Mouse (Mus musculus) heart, embryonic 13.5 days (tissue): ENCODE results near the gene Adra2c. TPM values are rescaled to one million over a fixed set of nuclear protein-coding genes. Genes with fewer than 3 reads are reported as not detected.

Experiments used
- ATAC-seq: fragments of 200-750 bp; cut with Nextera tagmentation; 2 replicates; pipeline ENCODE4 v1.8.0; 2017; ENCODE audit warnings: moderate TSS enrichment; ENCODE audit not compliant: insufficient number of reproducible peaks, low FRiP score, low TSS enrichment; ENCODE audit errors: extremely low read depth
- H3K27ac ChIP-seq: fragments of 300-500 bp; sonication (generic); replicated peaks from 2 replicates; pipeline ENCODE4 v1.5.1; 2015; ENCODE audit warnings: moderate library complexity, mild to moderate bottlenecking, inconsistent platforms
- H3K27me3 ChIP-seq: fragments of 300-500 bp; sonication (generic); replicated peaks from 2 replicates; pipeline ENCODE4 v1.6.1; 2015; ENCODE audit warnings: mild to moderate bottlenecking, inconsistent platforms
- H3K36me3 ChIP-seq: fragments of 300-500 bp; sonication (generic); 2 replicates; pipeline ENCODE4 v1.6.1; 2015; ENCODE audit warnings: mild to moderate bottlenecking, inconsistent platforms
- H3K4me1 ChIP-seq: fragments of 300-500 bp; sonication (generic); 2 replicates; pipeline ENCODE4 v1.6.1; 2015; ENCODE audit warnings: inconsistent platforms
- H3K4me2 ChIP-seq: fragments of 300-500 bp; sonication (generic); 2 replicates; pipeline ENCODE4 v1.6.1; 2015; ENCODE audit warnings: inconsistent platforms, mild to moderate bottlenecking, moderate library complexity
- H3K4me3 ChIP-seq: fragments of 300-500 bp; sonication (generic); 2 replicates; pipeline ENCODE4 v1.5.1; 2015; ENCODE audit warnings: moderate library complexity, mild to moderate bottlenecking, inconsistent platforms
- H3K9ac ChIP-seq: fragments of 300-500 bp; sonication (generic); 2 replicates; pipeline ENCODE4 v1.6.1; 2015; ENCODE audit warnings: inconsistent platforms, mild to moderate bottlenecking, moderate library complexity
- H3K9me3 ChIP-seq: fragments of 300-500 bp; sonication (generic); 2 replicates; pipeline ENCODE4 v1.6.1; 2016; ENCODE audit warnings: inconsistent platforms
- WGBS: fragments of 180-500 bp; shearing (Covaris S2); methylation state at CpG from one replicate; pipeline ENCODE4 v1.1.7; 2015; ENCODE audit warnings: mixed read lengths; 5-methylcytosine and 5-hydroxymethylcytosine counted together
- polyA plus RNA-seq: library from polyadenylated mRNA; unstranded; fragments of >200 nt; fragmentation: Nextera tagmentation; extraction: Ambion mirVana; gene quantifications from 2 replicates; pipeline ENCODE4 v1.2.1, GENCODE M21; 2015

Gene Adra2c
- 0.04 TPM in 1 of 2 replicates, not detected in the other for polyA plus RNA-seq

- WGBS: 46% methylated on average over 3 of the region's 3 CpGs
- Histone ChIP-seq H3K4me1 (peaks cover 24% of the 10 kb centered on the region), H3K27me3 (peaks cover 99% of the 10 kb centered on the region), H3K4me3 (peak within 1 kb of the TSS; percentile 63), H3K27ac (no peak within 1 kb of the TSS), H3K36me3 (no peaks in the 10 kb centered on the region), H3K4me2 (peak within 1 kb of the TSS; percentile 92), H3K9me3 (no peaks in the 10 kb centered on the region), H3K9ac (peak within 1 kb of the TSS; percentile 63)
- ATAC-seq: no peak
These were observed at the start of gene Adra2c for GRCm38 (mm10) chr5:35278019-35278418. Gene Adra2c (plus strand): TSS chr5:35278319.

DNA sequence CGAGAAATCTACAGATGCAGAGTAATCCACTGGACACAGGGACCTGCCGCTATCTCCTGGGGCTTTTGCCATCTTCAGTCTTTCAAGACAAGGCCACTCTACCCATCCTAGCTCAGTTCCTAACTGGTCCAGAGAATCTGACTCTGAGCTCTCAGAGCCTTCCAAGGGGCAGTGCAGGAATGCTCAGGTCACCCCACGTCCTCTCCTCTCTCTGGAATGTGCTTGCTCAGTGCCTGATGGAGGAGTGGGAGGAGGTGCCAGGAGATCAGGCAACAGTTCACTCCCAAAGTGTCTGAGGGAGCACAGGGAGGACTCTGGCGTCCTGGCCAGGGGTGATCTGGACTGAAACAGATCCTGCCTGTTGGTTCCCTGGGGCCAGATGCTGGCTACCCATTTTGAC lies 45.0 kb upstream of the Adra2c start:
- no peak overlapping the region for H3K4me3 ChIP-seq
- 49% methylated on average over 4 of the region's 4 CpGs for WGBS

DNA sequence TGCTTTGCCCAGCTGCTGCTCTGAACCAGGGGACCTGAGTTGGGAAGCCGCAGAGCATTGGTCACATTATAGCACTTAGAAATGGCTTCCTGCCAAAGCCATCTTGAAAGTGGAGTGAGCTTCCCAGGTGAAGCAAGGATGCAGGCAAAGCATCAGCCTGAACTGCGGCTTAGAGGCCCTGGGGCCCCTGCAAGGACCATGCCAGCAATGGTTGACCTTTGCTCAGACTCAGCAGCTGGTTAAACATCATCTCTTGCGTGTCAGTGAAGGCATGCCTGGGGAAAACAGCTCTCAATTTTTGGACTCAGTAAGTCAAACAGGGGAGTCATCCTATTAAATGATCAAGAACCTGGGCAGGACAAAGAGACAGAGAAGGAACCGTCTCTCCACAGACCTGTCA lies 40.4 kb upstream of the Adra2c start:
- H3K4me1 ChIP-seq: no peaks in the 10 kb centered on the region
- H3K4me3 ChIP-seq: no peak overlapping the region
- WGBS: 81% methylated on average over 4 of the region's 4 CpGs
- H3K27me3 ChIP-seq: peaks cover 10% of the 10 kb centered on the region; the same call in 1 of the 2 replicates
- H3K9me3 ChIP-seq: no peaks in the 10 kb centered on the region
- H3K36me3 ChIP-seq: no peaks in the 10 kb centered on the region
- H3K27ac ChIP-seq: no peak overlapping the region
- H3K4me2 ChIP-seq: no peak overlapping the region
- ATAC-seq: no peak
- no peak overlapping the region for H3K9ac ChIP-seq

More for the DNA sequence above, 45.0 kb upstream of the Adra2c start:
- Histone ChIP-seq H3K27me3 (0 out of 2 replicates have a peak, but pooled peaks cover 22% of the 10 kb centered on the region), H3K9ac (no peak overlapping the region), H3K36me3 (no peaks in the 10 kb centered on the region), H3K4me1 (peaks cover 8% of the 10 kb centered on the region), H3K4me2 (no peak overlapping the region), H3K9me3 (no peaks in the 10 kb centered on the region), H3K27ac (no peak overlapping the region)
- no peak for ATAC-seq

DNA sequence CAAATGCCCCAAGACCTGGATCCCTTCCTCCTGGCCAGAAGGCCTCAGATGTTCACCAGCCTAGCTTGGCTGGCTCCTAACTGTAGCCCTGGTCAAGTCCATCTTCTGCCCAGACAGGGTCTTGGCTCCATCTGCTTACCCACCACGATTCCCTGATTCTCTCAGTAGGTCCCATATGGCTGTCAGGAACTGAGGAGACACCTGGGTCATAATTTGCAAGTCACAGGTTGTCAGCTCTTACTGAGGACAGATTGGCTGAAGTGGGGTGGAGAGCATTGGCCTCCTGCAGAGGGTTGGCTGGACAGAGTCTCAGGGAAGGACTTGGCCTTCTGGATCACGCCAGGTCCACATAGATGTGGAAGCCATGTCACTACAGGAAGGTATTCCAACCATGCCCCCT lies 39.5 kb upstream of the Adra2c start:
- no peak for ATAC-seq
- WGBS: 69% methylated on average over 2 of the region's 2 CpGs
- H3K9me3 ChIP-seq: no peaks in the 10 kb centered on the region
- H3K4me3 ChIP-seq: no peak overlapping the region
- H3K9ac ChIP-seq: no peak overlapping the region
- H3K27ac ChIP-seq: no peak overlapping the region
- peaks cover 10% of the 10 kb centered on the region; the same call in 1 of the 2 replicates for H3K27me3 ChIP-seq
- H3K4me2 ChIP-seq: no peak overlapping the region
- H3K36me3 ChIP-seq: no peaks in the 10 kb centered on the region
- H3K4me1 ChIP-seq: no peaks in the 10 kb centered on the region

DNA sequence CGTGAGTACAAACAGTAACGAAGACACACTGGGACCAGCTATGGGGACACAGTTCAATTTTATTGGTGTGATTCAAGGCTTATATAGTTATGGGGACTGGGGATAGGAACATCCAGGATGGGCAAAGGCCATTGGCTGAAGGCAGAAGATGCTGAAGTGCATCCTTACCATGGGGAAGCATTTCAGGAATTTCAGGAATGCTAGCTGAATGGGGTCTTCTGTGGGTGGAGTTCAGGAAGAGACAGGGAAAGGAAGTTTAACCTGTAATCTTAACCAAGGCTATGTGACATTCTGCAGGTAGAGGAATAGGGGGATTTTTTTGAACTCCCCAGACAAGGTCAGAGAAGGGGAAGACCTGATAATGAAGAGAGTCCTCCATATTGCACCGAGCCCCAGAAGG lies 36.6 kb upstream of the Adra2c start:
- no peak for ATAC-seq
- no peaks in the 10 kb centered on the region for H3K9me3 ChIP-seq
- H3K9ac ChIP-seq: no peak overlapping the region
- WGBS: 53% methylated on average over 3 of the region's 3 CpGs
- peaks cover 33% of the 10 kb centered on the region for H3K27me3 ChIP-seq
- no peaks in the 10 kb centered on the region for H3K4me1 ChIP-seq
- H3K4me3 ChIP-seq: no peak overlapping the region
- H3K4me2 ChIP-seq: no peak overlapping the region
- no peak overlapping the region for H3K27ac ChIP-seq
- no peaks in the 10 kb centered on the region for H3K36me3 ChIP-seq

DNA sequence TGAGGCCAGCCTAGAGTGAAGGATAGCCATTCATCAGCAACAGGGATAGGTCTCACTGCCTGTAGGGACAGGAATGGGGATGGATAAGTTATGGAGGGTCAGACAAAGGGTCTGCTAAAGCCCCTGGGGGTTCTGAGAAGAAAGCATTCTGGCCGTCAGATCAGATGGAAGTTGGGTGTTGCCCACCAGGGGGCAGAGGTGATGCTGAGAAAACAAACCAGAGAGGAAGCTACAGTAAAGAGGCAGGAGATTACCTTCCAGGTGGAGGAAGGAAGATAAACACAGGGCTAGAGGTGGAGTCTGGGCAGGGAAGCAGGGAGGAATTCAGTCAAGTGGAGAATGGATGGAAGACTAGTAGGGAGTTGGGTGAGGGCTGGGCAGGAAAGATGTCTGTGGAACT lies 33.9 kb upstream of the Adra2c start:
- 0% methylated on average over 1 of the region's 1 CpGs for WGBS
- Histone ChIP-seq H3K9ac (no peak overlapping the region), H3K4me3 (no peak overlapping the region), H3K27me3 (peaks cover 41% of the 10 kb centered on the region), H3K4me2 (no peak overlapping the region), H3K27ac (no peak overlapping the region), H3K9me3 (no peaks in the 10 kb centered on the region), H3K4me1 (no peaks in the 10 kb centered on the region), H3K36me3 (no peaks in the 10 kb centered on the region)
- no peak for ATAC-seq

- ATAC-seq: no peak
- 43% methylated on average over 11 of the region's 11 CpGs for WGBS
- no peak overlapping the region for H3K4me3 ChIP-seq
- H3K4me1 ChIP-seq: no peaks in the 10 kb centered on the region
- H3K36me3 ChIP-seq: no peaks in the 10 kb centered on the region
- H3K9me3 ChIP-seq: no peaks in the 10 kb centered on the region
- H3K9ac ChIP-seq: no peak overlapping the region
- H3K27ac ChIP-seq: no peak overlapping the region
- peaks cover 43% of the 10 kb centered on the region for H3K27me3 ChIP-seq
- H3K4me2 ChIP-seq: no peak overlapping the region
These were observed 32.4 kb upstream of the Adra2c start for GRCm38 (mm10) chr5:35245555-35246273.

DNA sequence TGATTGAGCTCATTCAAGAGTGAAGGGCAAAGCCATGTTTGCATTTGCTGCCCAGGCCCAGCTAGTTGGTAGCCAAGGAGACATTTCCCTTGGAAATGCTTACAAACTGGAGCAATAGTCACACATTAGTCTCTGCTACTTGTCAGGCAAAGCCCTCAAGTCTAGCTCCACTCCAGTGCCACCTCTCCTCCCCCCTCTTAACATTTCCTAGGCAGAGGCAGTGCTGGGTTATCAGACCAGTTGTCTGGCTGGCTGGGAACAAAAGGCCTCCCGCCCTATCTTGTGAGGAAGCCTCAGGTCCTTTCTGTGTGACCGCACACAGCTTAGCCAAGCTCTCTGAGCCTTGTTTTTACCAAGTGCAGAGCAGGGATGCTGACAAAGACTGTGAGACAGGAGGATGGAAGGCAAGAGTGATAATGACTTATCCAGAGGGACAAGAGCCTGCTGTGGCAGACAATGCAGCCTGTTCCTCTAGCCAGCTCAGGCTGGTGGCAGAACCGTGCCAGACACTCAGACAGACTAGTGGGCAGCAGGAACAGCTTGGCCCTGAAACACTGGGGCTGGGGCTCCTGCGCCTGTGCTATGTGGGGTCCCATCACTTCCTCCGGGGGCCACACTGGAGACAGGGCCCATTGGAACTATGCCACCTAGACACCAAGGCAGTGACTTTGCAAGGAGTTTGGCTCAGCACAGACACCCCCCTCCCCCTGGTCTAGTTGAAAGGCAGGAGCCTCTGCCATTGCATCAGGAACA lies 23.0 kb upstream of the Adra2c start:
- H3K4me1 ChIP-seq: peaks cover 13% of the 10 kb centered on the region; the same call in 1 of the 2 replicates
- H3K4me3 ChIP-seq: no peak overlapping the region
- no peak overlapping the region for H3K4me2 ChIP-seq
- H3K27ac ChIP-seq: no peak overlapping the region
- 33% methylated on average over 5 of the region's 5 CpGs for WGBS
- no peak for ATAC-seq
- no peaks in the 10 kb centered on the region for H3K9me3 ChIP-seq
- peaks cover 17% of the 10 kb centered on the region; the same call in 1 of the 2 replicates for H3K27me3 ChIP-seq
- H3K9ac ChIP-seq: no peak overlapping the region
- H3K36me3 ChIP-seq: no peaks in the 10 kb centered on the region

- WGBS: 16% methylated on average over 4 of the region's 4 CpGs
- Histone ChIP-seq H3K9ac (no peak overlapping the region), H3K9me3 (no peaks in the 10 kb centered on the region), H3K27ac (no peak overlapping the region), H3K36me3 (no peaks in the 10 kb centered on the region), H3K27me3 (peaks cover 68% of the 10 kb centered on the region), H3K4me2 (no peak overlapping the region), H3K4me1 (no peaks in the 10 kb centered on the region), H3K4me3 (no peak overlapping the region)
- no peak for ATAC-seq
These were observed 14.4 kb upstream of the Adra2c start for GRCm38 (mm10) chr5:35263716-35264115.

DNA sequence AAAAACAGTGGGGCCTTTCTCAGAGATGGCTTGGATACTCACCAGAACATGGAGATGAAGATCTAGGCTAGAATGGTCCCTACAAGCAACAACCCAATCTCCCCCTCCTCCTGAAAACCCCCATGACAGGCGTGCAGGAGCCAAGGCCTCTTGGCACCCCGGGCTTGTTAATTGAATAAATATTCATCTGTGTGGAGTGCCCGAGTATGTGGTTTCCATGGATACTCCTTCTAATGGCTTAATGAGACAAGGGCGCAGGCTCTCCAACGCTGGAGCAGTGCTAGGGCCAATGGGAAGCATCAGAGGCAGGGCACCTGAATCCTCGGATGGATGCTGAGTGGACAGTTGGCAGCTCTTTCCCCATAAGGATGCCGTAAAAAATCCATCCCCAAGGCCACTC lies 10.6 kb upstream of the Adra2c start:
- peaks cover 83% of the 10 kb centered on the region for H3K27me3 ChIP-seq
- H3K4me1 ChIP-seq: no peaks in the 10 kb centered on the region
- no peaks in the 10 kb centered on the region for H3K36me3 ChIP-seq
- no peak overlapping the region for H3K27ac ChIP-seq
- no peak overlapping the region for H3K4me3 ChIP-seq
- H3K9ac ChIP-seq: no peak overlapping the region
- no peak for ATAC-seq
- 67% methylated on average over 7 of the region's 7 CpGs for WGBS
- H3K9me3 ChIP-seq: no peaks in the 10 kb centered on the region
- no peak overlapping the region for H3K4me2 ChIP-seq

- no peak overlapping the region for H3K4me2 ChIP-seq
- H3K36me3 ChIP-seq: no peaks in the 10 kb centered on the region
- no peak overlapping the region for H3K4me3 ChIP-seq
- no peak overlapping the region for H3K27ac ChIP-seq
- H3K27me3 ChIP-seq: peaks cover 92% of the 10 kb centered on the region
- WGBS: 60% methylated on average over 11 of the region's 11 CpGs
- ATAC-seq: no peak
- H3K9ac ChIP-seq: no peak overlapping the region
- H3K9me3 ChIP-seq: no peaks in the 10 kb centered on the region
- H3K4me1 ChIP-seq: peaks cover 21% of the 10 kb centered on the region
These were observed 2.8 kb upstream of the Adra2c start for GRCm38 (mm10) chr5:35275356-35275755.
